Mouse (Mus musculus) liver, embryonic 11.5 days (tissue): Measurements from ENCODE around the gene Pramel6. TPM values are rescaled to one million over a fixed set of nuclear protein-coding genes. Genes with fewer than 3 reads are reported as not detected.
"Not testable (repeated sequence)": the region's sequence is repeated elsewhere in the genome, so short reads cannot be mapped to it uniquely, and the experiment has no call there.

ENCODE experiments used
- ATAC-seq: fragments of 200-750 bp; cut with Nextera tagmentation; replicated peaks from 2 replicates; pipeline ENCODE4 v1.8.0; 2017; ENCODE audit warnings: moderate number of reproducible peaks, mild to moderate bottlenecking, moderate TSS enrichment, moderate library complexity; ENCODE audit not compliant: low FRiP score
- DNase-seq: peaks from one replicate; pipeline ENCODE4 v3.0.0-alpha.2; 2017; ENCODE audit warnings: low spot score
- H3K27ac ChIP-seq: fragments of 300-500 bp; sonication (generic); 2 replicates; pipeline ENCODE4 v1.5.1; 2014; ENCODE audit warnings: mild to moderate bottlenecking, low read depth, low read length, control low read depth
- H3K27me3 ChIP-seq: fragments of 300-500 bp; sonication (generic); replicated peaks from 2 replicates; pipeline ENCODE4 v1.6.1; 2014; ENCODE audit warnings: low read length, mixed read lengths; ENCODE audit not compliant: control insufficient read depth, insufficient read depth
- H3K36me3 ChIP-seq: fragments of 300-500 bp; sonication (generic); 2 replicates; pipeline ENCODE4 v1.6.1; 2014; ENCODE audit warnings: mild to moderate bottlenecking, low read length, moderate library complexity, mixed read lengths; ENCODE audit not compliant: control insufficient read depth, insufficient read depth
- H3K4me1 ChIP-seq: fragments of 300-500 bp; sonication (generic); replicated peaks from 2 replicates; pipeline ENCODE4 v1.6.1; 2014; ENCODE audit warnings: low read length, mixed read lengths; ENCODE audit not compliant: control insufficient read depth, insufficient read depth
- H3K4me2 ChIP-seq: fragments of 300-500 bp; sonication (generic); 2 replicates; pipeline ENCODE4 v1.6.1; 2014; ENCODE audit warnings: mild to moderate bottlenecking, control low read depth, moderate library complexity
- H3K4me3 ChIP-seq: fragments of 300-500 bp; sonication (generic); 2 replicates; pipeline ENCODE4 v1.5.1; 2014; ENCODE audit warnings: low read depth, low read length, control low read depth
- H3K9ac ChIP-seq: fragments of 300-500 bp; sonication (generic); 2 replicates; pipeline ENCODE4 v1.6.1; 2014; ENCODE audit warnings: low read depth, low read length, control low read depth
- H3K9me3 ChIP-seq: fragments of 300-500 bp; sonication (generic); 2 replicates; pipeline ENCODE4 v1.6.1; 2016; ENCODE audit warnings: low read length, inconsistent platforms, mixed read lengths; ENCODE audit not compliant: control insufficient read depth
- WGBS: fragments of 180-500 bp; shearing (Covaris S2); extraction: QIAGEN DNeasy Blood & Tissue Kit; methylation state at CpG from one replicate; pipeline ENCODE4 v1.1.7; 2014; 5-methylcytosine and 5-hydroxymethylcytosine counted together
- polyA plus RNA-seq: library from polyadenylated mRNA; unstranded; fragments of >200 nt; fragmentation: Nextera tagmentation; extraction: Ambion mirVana; gene quantifications from 2 replicates; pipeline ENCODE4 v1.2.1, GENCODE M21; 2014

The Pramel6 gene
- polyA plus RNA-seq, 1 experiment from 2014 or later, result not detected

GRCm38 (mm10) chr2:87520651-87521050 lies 14.3 kb downstream of the Pramel6 start:
- whole genome bisulfite sequencing, result 77% methylated on average over 4 of the region's 4 CpGs
- DNase-seq (no peak), ATAC-seq (no peak)
- Histone ChIP-seq H3K27ac (no peak overlapping the region), H3K36me3 (no peaks in the 10 kb centered on the region), H3K9me3 (no peaks in the 10 kb centered on the region; the same call in 1 of the 2 replicates), H3K4me1 (no peaks in the 10 kb centered on the region), H3K27me3 (no peaks in the 10 kb centered on the region), H3K9ac (no peak overlapping the region), H3K4me3 (no peak overlapping the region), H3K4me2 (no peak overlapping the region)

GRCm38 (mm10) chr2:87525899-87526616 lies 19.7 kb downstream of the Pramel6 start:
- H3K27me3 ChIP-seq, H3K36me3 ChIP-seq, DNase-seq, H3K9me3 ChIP-seq, ATAC-seq, H3K4me1 ChIP-seq, H3K4me3 ChIP-seq, H3K27ac ChIP-seq, H3K9ac ChIP-seq: not testable (repeated sequence)
- 0 out of 2 replicates have a peak overlapping the region, but pooled peaks have one; percentile 31 for H3K4me2 ChIP-seq
- WGBS, result 29% methylated on average over 38 of the region's 39 CpGs

- DNase-seq (no peak), ATAC-seq (no peak)
- no peaks in the 10 kb centered on the region for H3K27me3 ChIP-seq
- no peaks in the 10 kb centered on the region for H3K9me3 ChIP-seq
- no peak within 1 kb of the TSS for H3K4me2 ChIP-seq
- no peaks in the 10 kb centered on the region for H3K4me1 ChIP-seq
- H3K27ac ChIP-seq, result no peak within 1 kb of the TSS
- no peaks in the 10 kb centered on the region for H3K36me3 ChIP-seq
- H3K4me3 ChIP-seq, result no peak within 1 kb of the TSS
- no peak within 1 kb of the TSS for H3K9ac ChIP-seq
Observed at GRCm38 (mm10) chr2:87531496-87531895, 25.1 kb downstream of the Pramel6 start, which contains the start of gene Olfr153. TSS of gene Olfr153 (plus strand) at chr2:87531796.

GRCm38 (mm10) chr2:87534826-87535225 lies 28.5 kb downstream of the Pramel6 start:
- Histone ChIP-seq H3K4me3 (no peak overlapping the region), H3K4me2 (no peak overlapping the region), H3K9me3 (no peaks in the 10 kb centered on the region), H3K9ac (no peak overlapping the region), H3K27me3 (no peaks in the 10 kb centered on the region), H3K27ac (no peak overlapping the region), H3K4me1 (no peaks in the 10 kb centered on the region), H3K36me3 (no peaks in the 10 kb centered on the region)
- DNase-seq, result no peak
- WGBS, result 60% methylated on average over 2 of the region's 2 CpGs
- no peak for ATAC-seq

GRCm38 (mm10) chr2:87545442-87545841 lies 39.1 kb downstream of the Pramel6 start, which contains the start of gene Olfr1128:
TSS of gene Olfr1128 (minus strand) at chr2:87545542.
- H3K27ac ChIP-seq, result no peak within 1 kb of the TSS
- no peak within 1 kb of the TSS for H3K9ac ChIP-seq
- DNase-seq, result no peak
- no peak within 1 kb of the TSS for H3K4me2 ChIP-seq
- H3K9me3 ChIP-seq, result no peaks in the 10 kb centered on the region
- H3K36me3 ChIP-seq, result no peaks in the 10 kb centered on the region
- H3K4me3 ChIP-seq, result no peak within 1 kb of the TSS
- 81% methylated on average over 1 of the region's 1 CpGs for WGBS
- no peak for ATAC-seq
- no peaks in the 10 kb centered on the region for H3K27me3 ChIP-seq
- no peaks in the 10 kb centered on the region for H3K4me1 ChIP-seq

Other genes starting within 250 kb of the Pramel6 start
- gene Olfr1116, start 239.0 kb upstream of the Pramel6 start, polyA plus RNA-seq, result not detected in 2 replicates
- not detected in 2 replicates for gene Olfr1118, start 199.0 kb upstream of the Pramel6 start, polyA plus RNA-seq
- not detected in 2 replicates for gene Olfr1120, start 151.8 kb upstream of the Pramel6 start, polyA plus RNA-seq
- not detected in 2 replicates for gene Olfr1121, start 136.7 kb upstream of the Pramel6 start, polyA plus RNA-seq
- gene Olfr1122, start 120.7 kb upstream of the Pramel6 start, polyA plus RNA-seq, result not detected in 2 replicates
- not detected in 2 replicates for gene Olfr1123, start 89.9 kb upstream of the Pramel6 start, polyA plus RNA-seq
- not detected in 2 replicates for gene Olfr1124, start 76.3 kb upstream of the Pramel6 start, polyA plus RNA-seq
- gene Olfr1126, start 52.6 kb upstream of the Pramel6 start, polyA plus RNA-seq, result not detected in 2 replicates
- not detected in 2 replicates for gene Pramel7, start 9.5 kb upstream of the Pramel6 start, polyA plus RNA-seq
- gene Olfr153, start 25.2 kb downstream of the Pramel6 start, polyA plus RNA-seq, result not detected in 2 replicates
- gene Olfr1128, start 39.0 kb downstream of the Pramel6 start, polyA plus RNA-seq, result not detected in 2 replicates
- not detected in 2 replicates for gene Olfr1129, start 67.3 kb downstream of the Pramel6 start, polyA plus RNA-seq
- gene Olfr1130, start 99.6 kb downstream of the Pramel6 start, polyA plus RNA-seq, result not detected in 2 replicates
- not detected in 2 replicates for gene Olfr1131, start 120.5 kb downstream of the Pramel6 start, polyA plus RNA-seq
- gene Olfr1132, start 131.0 kb downstream of the Pramel6 start, polyA plus RNA-seq, result not detected in 2 replicates
- not detected in 2 replicates for gene Olfr1133, start 140.8 kb downstream of the Pramel6 start, polyA plus RNA-seq
- not detected in 2 replicates for gene Olfr1134, start 151.9 kb downstream of the Pramel6 start, polyA plus RNA-seq
- not detected in 2 replicates for gene Olfr1135, start 167.1 kb downstream of the Pramel6 start, polyA plus RNA-seq
- gene Olfr1136, start 187.4 kb downstream of the Pramel6 start, polyA plus RNA-seq, result not detected in 2 replicates
- not detected in 2 replicates for gene Olfr1137, start 206.6 kb downstream of the Pramel6 start, polyA plus RNA-seq
- gene Olfr1138, start 233.4 kb downstream of the Pramel6 start, polyA plus RNA-seq, result not detected in 2 replicates
- not detected in 2 replicates for gene Olfr1140, start 237.2 kb downstream of the Pramel6 start, polyA plus RNA-seq
- not detected in 2 replicates for gene Olfr1141, start 247.4 kb downstream of the Pramel6 start, polyA plus RNA-seq